Mouse (Mus musculus): Measurements from ENCODE around the gene Tacc3. TPM values are rescaled to one million over a fixed set of nuclear protein-coding genes. Genes with fewer than 3 reads are reported as not detected.

The Tacc3 gene
- polyA plus RNA-seq (2017; shearing (Covaris generic)), result 10 to 100 TPM; 18.2 to 32.2 TPM

- ATAC-seq, result peak; percentile 91
These were observed at the start of gene Tacc3, which contains the start of gene Tmem129 for GRCm38 (mm10) chr5:33657787-33658663. Tacc3 (plus strand) TSS chr5:33658128. Tmem129 (minus strand) TSS chr5:33658416.

- ATAC-seq, result no peak
These were observed 48.7 kb upstream of the Tacc3 start for GRCm38 (mm10) chr5:33609226-33609625.

DNA sequence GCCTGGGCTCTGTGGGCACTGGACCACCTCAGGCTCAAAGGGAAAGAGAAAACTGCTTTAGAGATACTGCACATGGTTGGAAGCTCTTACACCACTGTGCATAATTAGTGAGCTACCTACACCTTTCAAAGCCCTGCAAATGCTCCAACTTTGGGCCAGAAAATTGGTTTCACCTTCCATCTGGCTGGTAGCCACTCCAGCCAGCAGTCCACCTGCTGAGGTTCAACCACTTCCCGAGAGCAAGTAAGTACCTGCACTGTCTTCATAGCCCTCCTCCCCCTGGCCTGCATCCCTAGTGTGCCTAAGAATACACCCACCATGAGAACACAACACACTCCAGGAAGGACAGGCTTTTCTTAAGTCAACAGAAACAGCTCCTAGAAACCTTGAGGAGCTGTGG, 46.1 kb upstream of the Tacc3 start:
- ATAC-seq, result no peak

GRCm38 (mm10) chr5:33614391-33614790, 43.5 kb upstream of the Tacc3 start:
- ATAC-seq, result no peak

DNA sequence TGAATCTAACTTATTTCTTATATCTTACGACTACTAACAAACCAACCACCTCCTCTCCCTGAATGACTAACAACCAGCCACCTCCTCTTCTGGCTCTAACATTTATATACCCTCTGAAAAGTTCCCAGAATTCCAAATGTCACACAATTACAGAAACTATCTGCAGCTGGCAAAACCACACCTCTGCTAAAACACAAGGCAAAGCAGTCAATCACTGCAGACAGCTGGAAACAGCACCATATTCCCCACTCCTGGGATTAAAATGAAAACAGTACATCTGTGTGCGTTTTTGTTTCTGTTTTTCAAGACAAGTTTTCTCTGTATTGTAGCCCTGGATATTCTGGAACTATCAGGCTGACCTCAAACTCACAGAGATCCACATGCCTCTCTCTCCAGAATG, 35.3 kb upstream of the Tacc3 start:
- ATAC-seq, result no peak

DNA sequence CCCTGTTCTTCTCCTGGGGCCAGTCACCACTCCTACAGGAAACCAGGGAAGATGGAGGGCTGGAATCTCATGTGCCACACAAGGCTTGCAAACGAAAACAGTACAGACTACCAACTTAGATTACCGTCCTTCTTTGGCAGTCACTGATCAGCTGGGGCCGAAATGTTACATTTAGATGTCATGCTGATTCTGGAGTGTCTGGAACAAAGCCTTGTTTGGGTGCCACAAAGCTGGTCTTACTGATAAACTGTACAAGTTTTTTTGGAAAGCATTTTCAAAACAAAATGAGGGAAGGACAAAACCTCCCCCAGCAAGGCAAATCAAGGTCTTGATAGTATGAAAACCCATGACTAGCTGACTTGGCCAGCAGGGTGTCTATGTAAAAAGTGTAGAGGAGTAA, 34.2 kb upstream of the Tacc3 start:
- no peak for ATAC-seq

- no peak for ATAC-seq
These were observed 30.0 kb upstream of the Tacc3 start for GRCm38 (mm10) chr5:33627968-33628367.

- peak; percentile 37 for ATAC-seq
These were observed 29.1 kb upstream of the Tacc3 start for GRCm38 (mm10) chr5:33628820-33629300.

- ATAC-seq, result peak; percentile 89
These were observed 28.5 kb upstream of the Tacc3 start, which contains the start of the genes Fam53a and Gm9903 for GRCm38 (mm10) chr5:33629301-33629987. Fam53a (minus strand) TSS chr5:33629635. Gm9903 (plus strand) TSS chr5:33629925.

GRCm38 (mm10) chr5:33630061-33630460, 27.9 kb upstream of the Tacc3 start:
- peak; percentile 11 for ATAC-seq

- ATAC-seq, result no peak
These were observed 27.3 kb upstream of the Tacc3 start for GRCm38 (mm10) chr5:33630615-33631014.

- no peak for ATAC-seq
These were observed 25.4 kb upstream of the Tacc3 start for GRCm38 (mm10) chr5:33632526-33632925.

DNA sequence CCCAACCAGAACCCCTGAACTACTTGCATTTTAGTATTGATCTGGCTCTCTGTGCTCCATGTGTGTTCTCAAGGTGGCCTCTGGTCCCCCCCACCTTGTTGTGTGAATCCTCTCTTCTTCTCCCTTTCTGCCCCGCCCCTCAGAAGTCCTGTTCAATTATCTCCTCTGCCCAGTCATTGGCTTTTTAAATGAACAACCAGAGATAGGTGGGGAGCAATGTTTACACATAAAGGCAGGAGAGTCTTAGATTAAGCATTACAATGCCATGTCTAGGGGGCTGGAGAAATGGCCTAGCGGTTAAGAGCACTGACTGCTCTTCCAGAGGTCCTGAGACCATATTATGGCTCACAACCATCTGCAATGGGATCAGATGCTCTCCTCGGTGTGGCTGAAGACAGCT, 22.6 kb upstream of the Tacc3 start:
- ATAC-seq, result no peak

- ATAC-seq, result no peak
These were observed 20.1 kb upstream of the Tacc3 start for GRCm38 (mm10) chr5:33637606-33638350.

DNA sequence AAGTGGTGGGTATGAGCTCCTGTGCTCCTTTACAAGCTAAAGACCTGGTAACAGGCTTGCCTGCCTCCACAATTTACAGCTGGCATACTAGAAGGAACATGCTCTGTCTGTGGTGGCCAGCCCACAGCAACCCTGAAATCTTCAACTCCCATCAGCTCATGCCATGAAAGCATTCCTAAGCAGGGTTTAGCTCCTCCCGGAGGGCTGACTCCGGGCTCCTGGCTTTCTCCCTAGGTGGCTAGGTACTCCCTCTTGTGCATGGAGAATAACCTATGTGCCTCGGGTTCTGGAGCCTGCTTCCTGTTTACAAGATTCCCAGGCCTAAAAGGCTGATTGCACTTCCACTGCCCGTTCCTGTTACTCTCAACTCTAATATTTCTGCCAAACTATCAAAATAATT, 19.1 kb upstream of the Tacc3 start:
- no peak for ATAC-seq

GRCm38 (mm10) chr5:33640652-33641051, 17.3 kb upstream of the Tacc3 start:
- ATAC-seq, result peak; percentile 88

DNA sequence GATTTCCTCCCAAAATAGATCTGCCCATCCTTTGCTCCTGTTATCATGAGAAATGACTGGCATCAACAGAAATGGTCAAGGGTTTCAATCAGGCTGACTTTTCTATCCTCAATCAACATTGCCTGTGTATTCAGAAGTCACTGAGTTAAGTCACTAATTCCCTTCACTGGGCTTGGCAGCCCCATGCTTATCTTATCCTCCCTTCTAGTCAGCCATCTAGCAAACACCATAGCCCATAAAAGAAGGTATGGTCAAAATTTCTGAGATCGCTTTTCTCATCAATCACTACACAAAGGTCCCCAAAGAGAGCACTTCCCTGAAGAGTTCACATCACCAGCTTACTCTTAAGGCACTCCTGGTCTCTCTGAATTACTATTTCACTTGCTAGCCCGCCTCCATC, 6.9 kb upstream of the Tacc3 start:
- no peak for ATAC-seq

GRCm38 (mm10) chr5:33651541-33651920, 6.4 kb upstream of the Tacc3 start:
- peak; percentile 8 for ATAC-seq

- ATAC-seq, result peak; percentile 84
These were observed 5.8 kb upstream of the Tacc3 start, which contains the start of gene Slbp for GRCm38 (mm10) chr5:33651921-33652782. Slbp (minus strand) TSS chr5:33652574.

DNA sequence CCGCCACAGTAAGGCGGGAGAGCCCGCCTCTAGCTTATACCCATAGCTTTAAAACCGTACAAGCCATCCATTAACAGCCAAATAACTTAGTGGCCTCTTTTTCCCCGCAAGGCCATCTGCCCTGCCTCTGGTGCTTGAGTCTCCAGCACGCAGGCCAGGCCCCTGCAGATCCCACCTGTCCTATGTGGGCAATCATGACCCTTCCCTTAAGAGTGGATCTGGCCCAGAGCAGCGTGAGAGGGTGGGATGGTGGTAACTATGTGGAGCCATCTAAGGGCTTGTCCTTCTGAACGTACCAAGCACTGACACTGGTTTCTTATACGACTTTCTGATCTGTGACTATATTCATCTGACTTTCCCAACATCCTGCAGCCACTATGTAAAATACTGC, 5.2 kb upstream of the Tacc3 start:
- ATAC-seq, result no peak

DNA sequence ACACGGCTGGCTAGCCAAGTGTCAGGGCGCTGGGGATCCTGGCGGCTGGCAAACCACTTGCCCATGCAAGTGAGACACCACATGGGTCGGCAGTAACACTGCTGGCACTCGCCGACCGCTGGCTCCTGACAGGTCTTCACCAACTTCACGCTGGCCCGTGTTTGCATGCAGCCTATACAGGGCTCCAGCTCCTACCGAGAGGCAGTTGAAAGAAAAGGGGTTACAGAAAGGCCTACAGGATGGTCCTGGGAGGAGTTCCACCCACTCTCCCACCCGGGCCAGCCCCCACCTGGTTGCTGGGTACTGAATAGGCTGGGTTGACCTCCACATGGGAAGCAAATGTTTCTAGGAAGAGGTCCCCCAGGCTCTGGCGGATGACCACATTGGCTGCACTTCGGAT, 3.5 kb upstream of the Tacc3 start:
- ATAC-seq, result no peak
